Mouse (Mus musculus) embryonic facial prominence, embryonic 15.5 days (tissue): ENCODE measurements around the gene Egf. TPM values are rescaled to one million over a fixed set of nuclear protein-coding genes. Genes with fewer than 3 reads are reported as not detected.
"Not testable (repeated sequence)": the region's sequence is repeated elsewhere in the genome, so short reads cannot be mapped to it uniquely, and the experiment has no call there.

Experiments
- ATAC-seq: fragments of 200-750 bp; cut with Nextera tagmentation; 2 replicates; pipeline ENCODE4 v1.8.0; 2017; ENCODE audit warnings: low read depth, moderate TSS enrichment; ENCODE audit not compliant: insufficient number of reproducible peaks, low FRiP score, low TSS enrichment
- H3K27ac ChIP-seq: fragments of 300-500 bp; sonication (generic); replicated peaks from 2 replicates; pipeline ENCODE4 v1.5.1; 2015; ENCODE audit warnings: mild to moderate bottlenecking, inconsistent platforms
- H3K27me3 ChIP-seq: fragments of 300-500 bp; sonication (generic); 2 replicates; pipeline ENCODE4 v1.6.1; 2015; ENCODE audit warnings: inconsistent platforms
- H3K36me3 ChIP-seq: fragments of 300-500 bp; sonication (generic); 2 replicates; pipeline ENCODE4 v1.6.1; 2015; ENCODE audit warnings: mild to moderate bottlenecking, inconsistent platforms
- H3K4me1 ChIP-seq: fragments of 300-500 bp; sonication (generic); 2 replicates; pipeline ENCODE4 v1.6.1; 2015; ENCODE audit warnings: inconsistent platforms
- H3K4me2 ChIP-seq: fragments of 300-500 bp; sonication (generic); replicated peaks from 2 replicates; pipeline ENCODE4 v1.6.1; 2015; ENCODE audit warnings: mild to moderate bottlenecking, inconsistent platforms
- H3K4me3 ChIP-seq: fragments of 300-500 bp; sonication (generic); replicated peaks from 2 replicates; pipeline ENCODE4 v1.5.1; 2015; ENCODE audit warnings: mild to moderate bottlenecking, inconsistent platforms
- H3K9ac ChIP-seq: fragments of 300-500 bp; sonication (generic); 2 replicates; pipeline ENCODE4 v1.6.1; 2015; ENCODE audit warnings: inconsistent platforms
- H3K9me3 ChIP-seq: fragments of 300-500 bp; sonication (generic); replicated peaks from 2 replicates; pipeline ENCODE4 v1.6.1; 2016; ENCODE audit warnings: inconsistent platforms
- WGBS: fragments of 180-500 bp; shearing (Covaris S2); methylation state at CpG from one replicate; pipeline ENCODE4 v1.1.7; 2015; 5-methylcytosine and 5-hydroxymethylcytosine counted together
- polyA plus RNA-seq: library from polyadenylated mRNA; unstranded; fragments of >200 nt; fragmentation: Nextera tagmentation; extraction: Ambion mirVana; gene quantifications from 2 replicates; pipeline ENCODE4 v1.2.1, GENCODE M21; 2015

Egf gene
- polyA plus RNA-seq, 1 experiment from 2014 or later = 2.2 TPM

DNA sequence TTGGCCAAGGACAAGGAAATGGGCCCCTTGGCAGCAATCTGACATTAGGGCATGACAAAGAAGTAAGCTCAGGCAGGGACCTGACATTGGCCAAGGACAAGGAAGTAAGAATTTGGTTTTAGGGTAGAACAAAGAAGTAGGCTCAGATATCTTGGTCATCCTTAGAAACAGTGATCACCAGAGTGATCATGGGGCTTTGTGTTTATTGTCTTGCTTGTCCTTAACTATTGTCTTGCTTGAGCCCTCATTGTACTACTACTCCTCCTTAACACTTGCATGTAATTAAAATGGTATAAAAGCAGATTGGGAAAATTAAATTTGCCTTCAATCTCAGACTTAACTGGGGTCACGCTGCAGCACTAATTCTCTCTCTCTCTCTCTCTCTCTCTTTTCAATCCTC, 2.5 kb upstream of the Egf start:
- 94% methylated on average over 1 of the region's 1 CpGs for WGBS
- not testable (repeated sequence) for H3K9me3 ChIP-seq, ATAC-seq, H3K27ac ChIP-seq, H3K9ac ChIP-seq, H3K36me3 ChIP-seq, H3K4me3 ChIP-seq, H3K4me2 ChIP-seq, H3K27me3 ChIP-seq
- peaks cover 11% of the 10 kb centered on the region; the same call in 1 of the 2 replicates for H3K4me1 ChIP-seq

DNA sequence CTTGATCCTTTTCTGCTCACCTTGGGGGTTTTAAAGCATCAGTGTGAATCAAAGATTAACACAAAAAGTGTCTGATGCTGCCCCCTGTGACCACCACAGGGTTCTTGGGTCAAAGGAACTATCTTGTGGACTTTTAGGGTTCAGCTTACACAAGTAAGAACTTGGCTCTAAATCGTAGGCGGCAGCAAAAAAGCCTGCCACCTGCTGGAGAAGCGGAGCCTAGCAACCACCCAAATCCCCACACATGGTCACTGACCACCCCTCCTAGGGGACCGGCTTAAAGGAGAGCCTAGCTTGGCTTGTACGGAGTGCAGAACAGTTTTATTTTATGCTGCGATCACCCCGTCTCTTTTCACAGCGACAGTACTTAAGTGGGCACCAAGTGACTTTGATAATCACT, 10.3 kb downstream of the Egf start:
- Histone ChIP-seq H3K36me3 (no peaks in the 10 kb centered on the region), H3K4me1 (no peaks in the 10 kb centered on the region), H3K9me3 (no peaks in the 10 kb centered on the region), H3K9ac (no peak overlapping the region), H3K4me3 (no peak overlapping the region), H3K27ac (no peak overlapping the region), H3K27me3 (no peaks in the 10 kb centered on the region), H3K4me2 (no peak overlapping the region)
- 54% methylated on average over 8 of the region's 8 CpGs for WGBS
- no peak for ATAC-seq

DNA sequence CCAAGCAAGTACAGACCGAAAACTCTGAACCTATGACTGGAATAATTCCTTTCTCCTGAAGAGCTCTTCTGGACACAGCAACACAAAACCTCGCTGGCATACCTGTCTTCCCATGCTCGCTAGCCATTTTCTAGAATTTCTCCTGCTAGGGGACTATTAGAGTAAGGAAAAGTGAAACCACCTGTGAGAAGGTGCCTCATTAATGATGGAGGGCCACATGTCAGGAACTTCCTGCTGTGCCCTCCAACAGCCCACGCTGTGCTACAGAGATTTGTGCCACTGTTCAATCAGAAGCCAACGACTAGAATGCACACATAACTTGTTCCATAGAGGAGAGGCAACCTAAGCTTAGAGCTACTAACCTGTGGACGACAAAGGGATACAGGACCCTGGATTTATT, 12.3 kb downstream of the Egf start:
- no peak overlapping the region for H3K9ac ChIP-seq
- no peak overlapping the region for H3K4me3 ChIP-seq
- H3K27me3 ChIP-seq = 0 out of 2 replicates have a peak, but pooled peaks cover 3% of the 10 kb centered on the region
- no peak for ATAC-seq
- WGBS = 79% methylated on average over 6 of the region's 6 CpGs
- no peaks in the 10 kb centered on the region for H3K36me3 ChIP-seq
- no peak overlapping the region for H3K4me2 ChIP-seq
- H3K9me3 ChIP-seq = no peaks in the 10 kb centered on the region
- no peaks in the 10 kb centered on the region for H3K4me1 ChIP-seq
- no peak overlapping the region for H3K27ac ChIP-seq

- Histone ChIP-seq H3K27ac (no peak overlapping the region), H3K4me2 (no peak overlapping the region), H3K4me3 (no peak overlapping the region), H3K27me3 (0 out of 2 replicates have a peak, but pooled peaks cover 3% of the 10 kb centered on the region), H3K9me3 (no peaks in the 10 kb centered on the region), H3K36me3 (no peaks in the 10 kb centered on the region), H3K9ac (no peak overlapping the region), H3K4me1 (no peaks in the 10 kb centered on the region)
- WGBS = 60% methylated on average over 16 of the region's 16 CpGs
- no peak for ATAC-seq
These were observed 16.6 kb downstream of the Egf start for GRCm38 (mm10) chr3:129738291-129739183.

- Histone ChIP-seq H3K9me3 (no peaks in the 10 kb centered on the region), H3K4me2 (no peak overlapping the region), H3K36me3 (no peaks in the 10 kb centered on the region), H3K27ac (no peak overlapping the region), H3K9ac (no peak overlapping the region), H3K27me3 (no peaks in the 10 kb centered on the region), H3K4me3 (no peak overlapping the region), H3K4me1 (no peaks in the 10 kb centered on the region)
- no peak for ATAC-seq
- 77% methylated on average over 6 of the region's 6 CpGs for WGBS
These were observed 23.5 kb downstream of the Egf start for GRCm38 (mm10) chr3:129731636-129732035.

GRCm38 (mm10) chr3:129730426-129730825, 24.7 kb downstream of the Egf start:
- no peak for ATAC-seq
- H3K27me3 ChIP-seq = no peaks in the 10 kb centered on the region
- no peak overlapping the region for H3K27ac ChIP-seq
- H3K4me3 ChIP-seq = no peak overlapping the region
- H3K36me3 ChIP-seq = no peaks in the 10 kb centered on the region
- no peaks in the 10 kb centered on the region for H3K9me3 ChIP-seq
- 0 out of 2 replicates have a peak, but pooled peaks cover 3% of the 10 kb centered on the region for H3K4me1 ChIP-seq
- no peak overlapping the region for H3K9ac ChIP-seq
- 22% methylated on average over 8 of the region's 8 CpGs for WGBS
- no peak overlapping the region for H3K4me2 ChIP-seq

- Histone ChIP-seq H3K9me3 (no peaks in the 10 kb centered on the region), H3K4me1 (0 out of 2 replicates have a peak, but pooled peaks cover 3% of the 10 kb centered on the region), H3K4me3 (no peak overlapping the region), H3K4me2 (no peak overlapping the region), H3K9ac (no peak overlapping the region), H3K27ac (no peak overlapping the region), H3K36me3 (no peaks in the 10 kb centered on the region), H3K27me3 (no peaks in the 10 kb centered on the region)
- WGBS = 68% methylated on average over 5 of the region's 5 CpGs
- ATAC-seq = no peak
These were observed 25.2 kb downstream of the Egf start for GRCm38 (mm10) chr3:129729916-129730315.

GRCm38 (mm10) chr3:129725592-129725991, 29.5 kb downstream of the Egf start:
- Histone ChIP-seq H3K36me3 (no peaks in the 10 kb centered on the region), H3K9me3 (no peaks in the 10 kb centered on the region), H3K4me3 (peak overlapping the region; percentile 62), H3K9ac (no peak overlapping the region), H3K4me2 (peak overlapping the region; percentile 70), H3K27ac (no peak overlapping the region), H3K4me1 (0 out of 2 replicates have a peak, but pooled peaks cover 3% of the 10 kb centered on the region), H3K27me3 (no peaks in the 10 kb centered on the region)
- no peak for ATAC-seq
- 57% methylated on average over 5 of the region's 5 CpGs for whole genome bisulfite sequencing

DNA sequence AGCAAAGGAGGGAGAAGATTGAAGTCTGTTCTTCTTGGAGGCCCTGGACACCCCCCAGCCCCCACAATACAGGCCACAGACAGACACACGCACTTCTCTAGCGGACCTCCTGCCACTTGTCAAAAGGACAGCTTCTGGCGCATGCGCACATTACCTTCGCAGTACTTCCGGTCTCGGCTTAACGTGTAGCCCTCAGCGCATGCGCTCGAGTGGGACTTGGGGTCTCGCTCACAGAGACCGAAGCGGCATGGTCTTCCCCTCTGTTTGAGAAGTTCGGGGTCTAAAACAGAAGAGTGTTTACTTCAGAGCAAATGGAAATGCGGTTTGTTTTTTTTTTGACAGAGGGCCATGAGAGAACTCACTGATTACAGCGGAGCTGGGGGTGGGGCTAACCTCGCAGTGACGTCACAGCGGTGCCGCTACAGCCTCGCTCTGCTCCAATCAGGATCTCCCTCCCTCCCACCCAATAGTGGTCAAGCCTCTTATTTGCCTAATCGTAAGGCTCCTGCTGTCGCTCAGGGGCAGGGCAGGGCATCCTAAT, 30.1 kb downstream of the Egf start:
- peak; percentile 95 for ATAC-seq
- Histone ChIP-seq H3K4me3 (peak overlapping the region; percentile 62), H3K9ac (no peak overlapping the region), H3K4me2 (peak overlapping the region; percentile 70), H3K27me3 (no peaks in the 10 kb centered on the region), H3K27ac (peak overlapping the region; percentile 87), H3K9me3 (no peaks in the 10 kb centered on the region), H3K36me3 (no peaks in the 10 kb centered on the region), H3K4me1 (0 out of 2 replicates have a peak, but pooled peaks cover 3% of the 10 kb centered on the region)
- under 1% methylated on average over 24 of the region's 24 CpGs for WGBS

DNA sequence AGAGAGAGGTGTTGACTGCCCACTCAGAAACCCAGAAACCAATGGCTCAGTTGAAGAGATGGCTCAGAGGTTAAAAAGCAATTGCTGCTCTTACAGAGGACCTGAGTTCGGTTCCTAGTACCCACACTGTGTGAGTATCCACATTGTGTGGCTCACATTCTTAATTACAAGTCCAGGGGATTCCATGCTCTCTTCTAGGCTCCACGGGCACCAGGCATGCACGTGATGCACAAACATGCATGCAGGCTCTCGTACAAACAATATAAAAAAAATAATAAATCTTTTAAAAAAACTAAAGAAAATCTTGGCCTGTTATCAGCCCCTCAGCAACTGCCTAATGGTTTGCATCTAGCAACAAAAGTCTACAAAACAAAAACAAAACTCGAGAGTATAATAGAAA, 30.6 kb downstream of the Egf start:
- 65% methylated on average over 5 of the region's 5 CpGs for WGBS
- Histone ChIP-seq H3K4me1 (0 out of 2 replicates have a peak, but pooled peaks cover 3% of the 10 kb centered on the region), H3K9ac (no peak overlapping the region), H3K27ac (0 out of 2 replicates have a peak overlapping the region, but pooled peaks have one; percentile 87), H3K27me3 (no peaks in the 10 kb centered on the region), H3K36me3 (no peaks in the 10 kb centered on the region), H3K9me3 (no peaks in the 10 kb centered on the region), H3K4me2 (peak overlapping the region; percentile 70), H3K4me3 (peak overlapping the region; percentile 62)
- ATAC-seq = no peak

- H3K36me3 ChIP-seq = no peaks in the 10 kb centered on the region
- no peak overlapping the region for H3K4me3 ChIP-seq
- no peak for ATAC-seq
- no peaks in the 10 kb centered on the region for H3K27me3 ChIP-seq
- 0 out of 2 replicates have a peak, but pooled peaks cover 3% of the 10 kb centered on the region for H3K4me1 ChIP-seq
- 71% methylated on average over 4 of the region's 4 CpGs for WGBS
- H3K27ac ChIP-seq = no peak overlapping the region
- H3K4me2 ChIP-seq = no peak overlapping the region
- no peaks in the 10 kb centered on the region for H3K9me3 ChIP-seq
- no peak overlapping the region for H3K9ac ChIP-seq
These were observed 31.8 kb downstream of the Egf start for GRCm38 (mm10) chr3:129723311-129723710.
